Mouse (Mus musculus): ENCODE results near the gene Arl13b.

GRCm38 (mm10) chr16:62776034-62776433 is 70.8 kb downstream of the Arl13b start:
- no peak for TF ChIP-seq CTCF (IDR thresholded peaks at IDR 0.05; ENCODE audit: control insufficient read depth, insufficient read depth, low read length)
- no peak for TF ChIP-seq POLR2A (IDR thresholded peaks at IDR 0.05; ENCODE audit: borderline replicate concordance, control insufficient read depth, low read depth, low read length)

Data from bone marrow, adult 2 months (tissue).